Mouse (Mus musculus): ENCODE data around the gene Ube2i. TPM values are rescaled to one million over a fixed set of nuclear protein-coding genes. Genes with fewer than 3 reads are reported as not detected.

Ube2i gene
- polyA plus RNA-seq, 1 experiment from 2014 or later = 756 TPM

GRCm38 (mm10) chr17:25255110-25255509, 19.3 kb downstream of the Ube2i start:
- DNase-seq = no peak
- H3K4me2 ChIP-seq = no peak overlapping the region; the same call in 1 of the 2 replicates
- H3K9me3 ChIP-seq (ENCODE audit: low read depth, low read length) = no peaks in the 10 kb centered on the region
- no peak overlapping the region for H3K4me3 ChIP-seq (ENCODE audit: low read depth, low read length)
- ATAC-seq (ENCODE audit: insufficient read depth) = no peak
- H3K27me3 ChIP-seq (ENCODE audit: insufficient read depth, low read length) = peaks cover 35% of the 10 kb centered on the region
- H3K27ac ChIP-seq (ENCODE audit: low read depth) = no peak overlapping the region
- no peak for TF ChIP-seq CTCF (IDR thresholded peaks at IDR 0.05; ENCODE audit: low read depth)
- peaks cover 17% of the 10 kb centered on the region for H3K36me3 ChIP-seq (ENCODE audit: insufficient read depth)
- 0 out of 2 replicates have a peak, but pooled peaks cover 4% of the 10 kb centered on the region for H3K4me1 ChIP-seq (ENCODE audit: insufficient read depth)
- WGBS = 58% methylated on average over 2 of the region's 2 CpGs
- no peak overlapping the region for H3K9ac ChIP-seq

- H3K36me3 ChIP-seq (ENCODE audit: insufficient read depth) = peaks cover 4% of the 10 kb centered on the region; the same call in 1 of the 2 replicates
- ATAC-seq (ENCODE audit: insufficient read depth) (no peak), DNase-seq (no peak)
- no peak overlapping the region for H3K27ac ChIP-seq (ENCODE audit: low read depth)
- no peaks in the 10 kb centered on the region for H3K9me3 ChIP-seq (ENCODE audit: low read depth, low read length)
- TF ChIP-seq CTCF (IDR thresholded peaks at IDR 0.05; ENCODE audit: low read depth) = no peak
- WGBS = 26% methylated on average over 10 of the region's 10 CpGs
- H3K4me1 ChIP-seq (ENCODE audit: insufficient read depth) = 0 out of 2 replicates have a peak, but pooled peaks cover 4% of the 10 kb centered on the region
- H3K4me3 ChIP-seq (ENCODE audit: low read depth, low read length) = no peak overlapping the region
- peaks cover 35% of the 10 kb centered on the region for H3K27me3 ChIP-seq (ENCODE audit: insufficient read depth, low read length)
- no peak overlapping the region for H3K9ac ChIP-seq
- no peak overlapping the region for H3K4me2 ChIP-seq
Observed at GRCm38 (mm10) chr17:25253760-25254159, 20.7 kb downstream of the Ube2i start.

GRCm38 (mm10) chr17:25252643-25253042, 21.8 kb downstream of the Ube2i start:
- no peak for TF ChIP-seq CTCF (IDR thresholded peaks at IDR 0.05; ENCODE audit: low read depth)
- 28% methylated on average over 3 of the region's 3 CpGs for WGBS
- H3K27me3 ChIP-seq (ENCODE audit: insufficient read depth, low read length) = peaks cover 35% of the 10 kb centered on the region

GRCm38 (mm10) chr17:25250181-25250835, 24.1 kb downstream of the Ube2i start:
- no peaks in the 10 kb centered on the region for H3K4me1 ChIP-seq (ENCODE audit: insufficient read depth)
- H3K9me3 ChIP-seq (ENCODE audit: low read depth, low read length) = no peaks in the 10 kb centered on the region
- no peak overlapping the region for H3K4me3 ChIP-seq (ENCODE audit: low read depth, low read length)
- peaks cover 20% of the 10 kb centered on the region for H3K27me3 ChIP-seq (ENCODE audit: insufficient read depth, low read length)
- TF ChIP-seq CTCF (IDR thresholded peaks at IDR 0.05; ENCODE audit: low read depth) = no peak
- 75% methylated on average over 8 of the region's 8 CpGs for WGBS
- DNase-seq (no peak), ATAC-seq (ENCODE audit: insufficient read depth) (no peak)
- no peak overlapping the region for H3K9ac ChIP-seq
- H3K4me2 ChIP-seq = no peak overlapping the region
- H3K36me3 ChIP-seq (ENCODE audit: insufficient read depth) = no peaks in the 10 kb centered on the region
- H3K27ac ChIP-seq (ENCODE audit: low read depth) = no peak overlapping the region

More at GRCm38 (mm10) chr17:25252643-25253042, 21.8 kb downstream of the Ube2i start:
- ATAC-seq (ENCODE audit: insufficient read depth) (no peak), DNase-seq (no peak)
- Histone ChIP-seq H3K4me2 (no peak overlapping the region), H3K27ac (ENCODE audit: low read depth) (no peak overlapping the region), H3K9ac (no peak overlapping the region), H3K9me3 (ENCODE audit: low read depth, low read length) (no peaks in the 10 kb centered on the region), H3K36me3 (ENCODE audit: insufficient read depth) (no peaks in the 10 kb centered on the region), H3K4me3 (ENCODE audit: low read depth, low read length) (no peak overlapping the region), H3K4me1 (ENCODE audit: insufficient read depth) (0 out of 2 replicates have a peak, but pooled peaks cover 4% of the 10 kb centered on the region)

- peaks cover 11% of the 10 kb centered on the region for H3K36me3 ChIP-seq (ENCODE audit: insufficient read depth)
- no peak overlapping the region for H3K4me2 ChIP-seq
- no peaks in the 10 kb centered on the region for H3K9me3 ChIP-seq (ENCODE audit: low read depth, low read length)
- WGBS = 74% methylated on average over 18 of the region's 18 CpGs
- no peak overlapping the region for H3K4me3 ChIP-seq (ENCODE audit: low read depth, low read length)
- no peaks in the 10 kb centered on the region for H3K27me3 ChIP-seq (ENCODE audit: insufficient read depth, low read length)
- no peak for ATAC-seq (ENCODE audit: insufficient read depth)
- H3K9ac ChIP-seq = no peak overlapping the region
- no peak for TF ChIP-seq CTCF (IDR thresholded peaks at IDR 0.05; ENCODE audit: low read depth)
- no peaks in the 10 kb centered on the region for H3K4me1 ChIP-seq (ENCODE audit: insufficient read depth)
- no peak for DNase-seq
- no peak overlapping the region for H3K27ac ChIP-seq (ENCODE audit: low read depth)
Observed at GRCm38 (mm10) chr17:25248033-25248750, 26.2 kb downstream of the Ube2i start.

GRCm38 (mm10) chr17:25244239-25244638, 30.2 kb downstream of the Ube2i start:
- 68% methylated on average over 16 of the region's 16 CpGs for WGBS
- Histone ChIP-seq H3K27ac (ENCODE audit: low read depth) (no peak overlapping the region), H3K4me3 (ENCODE audit: low read depth, low read length) (no peak overlapping the region), H3K36me3 (ENCODE audit: insufficient read depth) (peaks cover 24% of the 10 kb centered on the region), H3K27me3 (ENCODE audit: insufficient read depth, low read length) (no peaks in the 10 kb centered on the region), H3K9ac (no peak overlapping the region), H3K9me3 (ENCODE audit: low read depth, low read length) (no peaks in the 10 kb centered on the region), H3K4me2 (no peak overlapping the region), H3K4me1 (ENCODE audit: insufficient read depth) (peaks cover 5% of the 10 kb centered on the region; the same call in 1 of the 2 replicates)
- ATAC-seq (ENCODE audit: insufficient read depth) (no peak), DNase-seq (no peak)
- no peak for TF ChIP-seq CTCF (IDR thresholded peaks at IDR 0.05; ENCODE audit: low read depth)

GRCm38 (mm10) chr17:25243131-25243780, 31.2 kb downstream of the Ube2i start:
- ATAC-seq (ENCODE audit: insufficient read depth) (no peak), DNase-seq (no peak)
- TF ChIP-seq CTCF (IDR thresholded peaks at IDR 0.05; ENCODE audit: low read depth) = 0 out of 2 replicates have a peak, but pooled peaks have one; percentile 21
- no peaks in the 10 kb centered on the region for H3K9me3 ChIP-seq (ENCODE audit: low read depth, low read length)
- no peak overlapping the region for H3K4me3 ChIP-seq (ENCODE audit: low read depth, low read length)
- no peaks in the 10 kb centered on the region for H3K27me3 ChIP-seq (ENCODE audit: insufficient read depth, low read length)
- peaks cover 5% of the 10 kb centered on the region; the same call in 1 of the 2 replicates for H3K4me1 ChIP-seq (ENCODE audit: insufficient read depth)
- no peak overlapping the region for H3K9ac ChIP-seq
- H3K36me3 ChIP-seq (ENCODE audit: insufficient read depth) = peaks cover 24% of the 10 kb centered on the region
- 80% methylated on average over 11 of the region's 11 CpGs for WGBS
- H3K4me2 ChIP-seq = no peak overlapping the region
- no peak overlapping the region for H3K27ac ChIP-seq (ENCODE audit: low read depth)

Measured in lung, embryonic 14.5 days (tissue).